Mouse (Mus musculus): ENCODE results near the gene Pald1.

Gene Pald1

DNA sequence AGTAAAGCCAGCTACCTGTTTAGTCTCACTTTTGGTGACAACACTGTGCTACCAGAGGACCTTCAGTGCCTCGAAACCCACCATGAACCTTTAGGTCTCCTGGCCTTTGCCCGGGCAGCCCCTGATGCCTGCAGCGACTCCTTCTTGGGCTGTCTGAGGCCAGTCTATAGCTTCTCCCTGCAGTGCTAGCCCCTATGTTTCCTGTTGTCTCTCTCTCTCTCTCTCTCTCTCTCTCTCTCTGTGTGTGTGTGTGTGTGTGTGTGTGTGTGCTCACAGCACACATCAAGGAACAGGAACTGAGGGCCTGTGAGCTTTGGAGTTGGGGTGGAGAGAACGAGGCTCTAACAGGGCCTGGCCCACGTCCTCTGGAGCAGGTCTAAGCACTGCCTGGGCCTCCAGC lies 46.7 kb downstream of the Pald1 start:
- in situ Hi-C loops (cut with MseI, MboI) = loop anchor here in 1 of 2 experiments (5.0 kb wide), 1 partner anchor 139 kb away; no protein-coding TSS in a partner anchor

DNA sequence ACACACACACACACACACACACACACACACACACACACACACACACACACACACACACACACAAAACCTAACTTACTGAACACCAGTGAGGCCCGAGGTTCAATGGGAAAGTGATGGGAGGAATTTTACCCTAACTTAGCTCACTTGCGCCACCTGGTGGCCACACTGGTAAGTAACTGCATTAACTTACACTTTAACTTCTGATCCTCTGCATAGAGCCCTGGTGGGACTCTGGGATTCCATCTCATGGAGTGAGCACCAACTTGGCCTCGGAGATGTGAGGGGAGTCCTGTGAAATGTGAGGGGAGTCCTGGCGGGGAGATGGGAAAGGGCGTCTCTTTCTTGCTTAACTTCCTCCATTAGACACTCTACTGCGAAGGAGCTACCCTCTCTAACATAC lies 47.2 kb downstream of the Pald1 start:
- in situ Hi-C loops (cut with MseI, MboI) = loop anchor here in 1 of 2 experiments (5.0 kb wide), 1 partner anchor 139 kb away; no protein-coding TSS in a partner anchor

- in situ Hi-C loops (cut with MseI, MboI) = loop anchor here in 1 of 2 experiments (5.0 kb wide), 1 partner anchor 137 kb away; no protein-coding TSS in a partner anchor
Measured at GRCm38 (mm10) chr10:61334545-61334944, 48.8 kb downstream of the Pald1 start.

GRCm38 (mm10) chr10:61331046-61331445 lies 52.3 kb downstream of the Pald1 start:
- in situ Hi-C loops (cut with MseI, MboI) = loop anchor here in 1 of 2 experiments (5.0 kb wide), 1 partner anchor 134 kb away; no protein-coding TSS in a partner anchor

DNA sequence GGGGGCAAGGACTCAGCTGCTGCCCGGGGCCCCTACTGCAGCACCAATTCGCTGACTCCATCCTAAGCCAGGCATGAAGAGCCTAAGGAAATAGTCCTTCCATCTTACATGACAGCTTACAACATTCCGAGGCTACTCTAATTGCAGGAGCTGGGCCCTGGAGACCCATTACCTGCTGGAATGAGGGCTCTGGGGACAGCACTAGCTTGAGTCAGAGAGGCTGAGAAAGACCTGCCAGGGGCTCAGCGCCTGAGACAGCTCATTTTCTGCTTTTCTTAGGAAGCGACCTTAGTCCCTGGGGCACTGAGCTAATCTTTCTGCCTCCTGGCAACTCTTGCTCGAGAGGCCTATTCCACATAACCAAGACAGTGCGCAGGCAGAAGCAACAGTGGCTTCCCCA lies 54.4 kb downstream of the Pald1 start:
- in situ Hi-C loops (cut with MseI, MboI) = no loop called here

DNA sequence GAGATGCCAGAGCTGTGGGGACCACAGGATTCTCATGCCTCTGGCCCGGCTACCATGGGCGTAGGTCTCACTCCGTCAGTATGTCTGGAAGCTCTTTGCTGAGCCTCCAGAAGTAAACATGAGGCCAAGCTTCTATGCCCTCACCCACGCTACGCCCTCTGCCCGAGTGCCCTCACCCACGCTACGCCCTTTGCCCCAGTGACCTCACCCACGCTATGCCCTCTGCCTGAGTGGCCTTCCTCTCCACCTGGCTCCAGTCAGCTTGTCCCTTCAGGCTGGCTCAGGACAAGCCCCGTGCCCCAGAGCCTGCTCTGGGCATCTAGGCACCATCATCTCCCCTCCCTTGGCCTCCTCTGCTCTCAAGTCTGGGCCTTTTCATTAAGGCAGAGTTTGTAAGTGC lies 55.8 kb downstream of the Pald1 start:
- in situ Hi-C loops (cut with MseI, MboI) = no loop called here

- in situ Hi-C loops (cut with MseI, MboI) = no loop called here
Measured at GRCm38 (mm10) chr10:61325782-61326328, 57.5 kb downstream of the Pald1 start.

DNA sequence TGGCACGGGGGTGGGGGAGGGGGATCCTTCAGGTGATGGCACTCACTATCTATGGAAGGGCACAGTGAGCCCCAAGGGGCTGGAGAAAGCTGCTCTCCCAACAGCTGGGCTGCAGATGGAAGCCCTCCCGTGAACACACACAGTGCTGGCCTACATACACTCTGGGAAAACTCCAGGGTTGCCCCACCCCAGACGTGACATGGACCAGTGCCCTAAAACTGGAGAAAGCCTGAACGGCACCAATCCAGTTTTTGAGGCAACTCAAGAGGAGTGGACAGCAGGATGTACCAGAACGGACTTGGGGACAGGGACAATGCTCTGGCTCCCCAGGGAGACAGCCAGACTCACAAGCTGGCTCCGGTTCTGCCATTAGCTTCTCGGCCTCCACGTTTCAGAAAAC lies 58.6 kb downstream of the Pald1 start:
- in situ Hi-C loops (cut with MseI, MboI) = no loop called here

GRCm38 (mm10) chr10:61318527-61318926 lies 64.8 kb downstream of the Pald1 start:
- in situ Hi-C loops (cut with MseI, MboI) = no loop called here

GRCm38 (mm10) chr10:61315324-61315880 lies 67.9 kb downstream of the Pald1 start:
- in situ Hi-C loops (cut with MseI, MboI) = no loop called here

DNA sequence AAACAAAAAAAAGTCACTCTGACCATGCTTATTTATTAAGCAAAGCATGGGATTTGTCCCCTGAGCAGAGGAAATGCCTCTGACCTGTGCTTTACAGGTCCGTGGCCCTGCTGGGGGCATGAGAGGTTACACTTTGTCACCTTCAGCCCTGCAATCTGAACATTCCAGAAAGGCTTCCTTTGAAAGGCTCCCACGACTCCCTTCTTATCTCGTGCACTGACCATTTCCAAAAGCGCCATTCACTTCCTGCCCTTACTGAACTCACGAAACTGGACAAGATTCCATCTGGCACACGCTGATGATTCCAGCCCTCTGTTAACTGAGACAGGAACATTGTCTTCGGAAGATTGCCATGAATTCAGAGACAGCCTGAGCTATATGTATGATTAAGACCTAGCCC lies 69.6 kb downstream of the Pald1 start:
- in situ Hi-C loops (cut with MseI, MboI) = no loop called here

DNA sequence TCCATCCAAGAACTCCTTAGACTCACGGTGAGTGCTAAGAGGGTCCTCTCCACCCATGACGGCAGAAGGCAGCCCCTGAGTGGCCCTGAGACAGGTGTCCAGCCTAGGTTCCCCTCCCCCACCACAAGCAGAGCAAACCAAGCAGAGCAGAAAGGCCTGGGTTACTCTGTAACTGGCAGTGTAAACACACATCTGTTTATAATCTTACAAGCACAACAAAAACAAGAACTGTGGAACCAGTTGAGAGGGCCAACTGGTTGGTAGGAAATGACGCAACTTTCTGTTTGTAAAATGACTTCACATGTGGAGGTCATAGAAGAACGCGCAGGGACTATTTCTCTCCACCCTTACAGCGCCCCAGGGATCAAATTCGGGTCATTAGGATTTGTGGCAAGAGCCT lies 70.6 kb downstream of the Pald1 start:
- in situ Hi-C loops (cut with MseI, MboI) = no loop called here

GRCm38 (mm10) chr10:61312159-61312558 lies 71.2 kb downstream of the Pald1 start:
- in situ Hi-C loops (cut with MseI, MboI) = no loop called here

GRCm38 (mm10) chr10:61308706-61309320 lies 74.5 kb downstream of the Pald1 start:
- in situ Hi-C loops (cut with MseI, MboI) = no loop called here

- in situ Hi-C loops (cut with MseI, MboI) = no loop called here
Measured at GRCm38 (mm10) chr10:61305928-61306590, 77.3 kb downstream of the Pald1 start.

DNA sequence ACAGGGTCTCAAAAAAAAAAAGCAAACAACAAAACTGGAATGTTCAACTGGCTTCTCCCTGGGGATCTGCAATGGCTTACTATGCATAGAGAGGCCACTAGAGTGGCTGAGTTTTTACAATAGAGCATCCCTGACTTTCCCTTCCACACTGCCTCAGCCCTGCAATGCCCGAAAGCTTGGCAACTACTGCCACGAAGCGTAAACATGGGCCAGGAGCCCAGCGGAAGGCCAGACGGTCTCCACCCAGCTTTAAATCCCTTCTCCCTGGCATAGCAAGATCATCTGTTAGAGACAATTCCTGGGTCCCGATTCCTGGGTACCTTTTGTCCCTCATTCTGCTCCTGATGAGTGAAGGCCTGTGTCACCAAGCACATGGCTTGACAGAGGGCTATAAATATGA lies 79.3 kb downstream of the Pald1 start:
- in situ Hi-C loops (cut with MseI, MboI) = no loop called here

DNA sequence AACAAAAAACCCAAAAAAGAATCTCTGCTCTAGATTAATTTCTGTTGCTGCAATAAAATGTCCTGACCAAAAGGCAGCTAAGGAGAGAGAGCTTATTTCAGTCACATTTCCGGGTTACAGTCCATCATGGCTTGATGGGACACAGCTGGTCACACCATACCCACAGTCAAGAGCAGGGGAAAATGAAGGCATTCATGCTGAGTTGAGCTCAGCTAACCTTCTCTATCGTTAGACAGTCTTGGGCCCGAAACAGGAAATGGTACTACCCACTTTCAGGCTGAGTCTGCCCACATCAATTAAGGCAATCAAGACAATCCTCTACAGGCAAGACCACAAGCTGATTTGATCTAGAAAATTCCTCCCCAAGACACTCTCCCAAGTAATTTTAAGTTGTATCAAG lies 82.3 kb downstream of the Pald1 start:
- in situ Hi-C loops (cut with MseI, MboI) = no loop called here

DNA sequence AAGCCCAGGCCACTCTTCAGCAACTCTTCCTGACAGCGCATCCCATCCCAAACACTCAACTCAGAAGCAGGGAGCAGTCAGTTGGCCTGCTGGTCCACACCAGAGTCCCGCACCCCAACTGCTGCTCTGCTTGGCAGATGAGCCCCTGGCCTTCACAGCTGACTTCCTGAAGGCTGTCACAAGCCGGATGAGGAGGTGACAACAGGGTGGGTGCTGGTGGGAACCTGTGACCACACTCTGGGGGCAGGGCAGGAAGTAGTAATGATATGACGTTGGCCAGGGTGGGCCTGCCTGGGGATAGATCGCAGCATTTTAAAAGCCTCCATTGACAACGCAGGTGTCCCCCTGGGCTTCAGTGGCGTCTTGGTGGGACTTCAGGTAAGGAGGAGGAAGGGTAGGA lies 85.9 kb downstream of the Pald1 start, which contains the start of gene Prf1:
Gene Prf1 (plus strand): TSS at position 357 of the 400 bp plus-strand sequence.
- in situ Hi-C loops (cut with MseI, MboI) = no loop called here

- in situ Hi-C loops (cut with MseI, MboI) = no loop called here
Measured at GRCm38 (mm10) chr10:61296713-61297445, 86.5 kb downstream of the Pald1 start.

GRCm38 (mm10) chr10:61294242-61294641 lies 89.1 kb downstream of the Pald1 start:
- in situ Hi-C loops (cut with MseI, MboI) = no loop called here

DNA sequence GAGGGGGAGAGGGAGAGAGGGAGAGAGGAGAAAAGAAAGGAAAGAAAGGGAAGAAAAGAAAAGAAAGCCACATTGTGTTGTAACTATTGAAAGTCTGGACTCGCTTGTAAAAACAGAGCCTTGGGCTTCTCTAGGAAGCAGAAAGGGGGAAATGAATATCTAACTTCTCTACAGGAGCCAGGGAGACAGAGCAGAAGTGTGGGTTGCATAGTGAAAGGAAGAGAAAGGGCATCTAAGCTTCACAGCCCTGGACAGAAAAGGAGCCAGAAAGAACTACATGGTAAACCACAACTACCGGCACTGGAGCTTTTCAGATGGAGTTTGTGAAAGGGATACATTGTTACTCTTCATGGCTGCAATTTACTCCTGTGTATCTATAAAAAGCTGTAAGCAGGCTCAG lies 92.9 kb downstream of the Pald1 start:
- in situ Hi-C loops (cut with MseI, MboI) = no loop called here

GRCm38 (mm10) chr10:61290016-61290415 lies 93.3 kb downstream of the Pald1 start:
- in situ Hi-C loops (cut with MseI, MboI) = no loop called here

Measured in mouse trophoblast stem cell (cell line).